Mouse (Mus musculus) ES-E14 (cell line): ENCODE results near the gene Rpl18a.

ENCODE experiments used
- CHD2 ChIP-seq: IDR thresholded peaks from 2 replicates; pipeline ENCODE4 v1.6.1; 2014; ENCODE audit warnings: mild to moderate bottlenecking, low read depth, low read length, inconsistent platforms
- HCFC1 ChIP-seq: IDR thresholded peaks from 2 replicates; pipeline ENCODE4 v1.6.1; 2012; ENCODE audit warnings: low read length, inconsistent platforms, borderline replicate concordance; ENCODE audit not compliant: insufficient read depth
- MAFK ChIP-seq: IDR thresholded peaks from 2 replicates; pipeline ENCODE4 v1.6.1; 2014; ENCODE audit warnings: mild to moderate bottlenecking, low read depth, low read length, inconsistent platforms; ENCODE audit not compliant: insufficient read depth
- ZC3H11A ChIP-seq: IDR thresholded peaks from 2 replicates; pipeline ENCODE4 v1.6.1; 2012; ENCODE audit warnings: low read depth, mild to moderate bottlenecking, inconsistent platforms, low read length, borderline replicate concordance
- ZNF384 ChIP-seq: IDR thresholded peaks from 2 replicates; pipeline ENCODE4 v1.6.1; 2012; ENCODE audit warnings: low read depth, low read length, inconsistent platforms

GRCm38 (mm10) chr8:70893656-70894384 lies 3.4 kb downstream of the Rpl18a start:
- TF ChIP-seq ZNF384: no peak
- no peak for TF ChIP-seq MAFK
- no peak for TF ChIP-seq ZC3H11A
- TF ChIP-seq HCFC1: no peak; the same call in none of the 2 replicates
- TF ChIP-seq CHD2: no peak; the same call in 1 of the 2 replicates
